Mouse (Mus musculus) megakaryocyte, embryonic 14.5 days (primary cell): ENCODE measurements at regions not wholly inside any gene's neighbourhood (a gene's known extent, or its start where the extent isn't known, plus 50 kb on each side); places are given as distances from the start of the nearest gene placed in this dataset.

Experiments
- H3K27me3 ChIP-seq: replicated peaks from 2 replicates; pipeline ENCODE3; 2012; ENCODE audit warnings: inconsistent platforms
- H3K36me3 ChIP-seq: replicated peaks from 2 replicates; pipeline ENCODE3; 2012; ENCODE audit warnings: low read length, inconsistent platforms, mixed read lengths
- H3K4me1 ChIP-seq: 2 replicates; pipeline ENCODE4 v1.6.1; 2012; ENCODE audit warnings: inconsistent platforms
- H3K4me3 ChIP-seq: replicated peaks from 2 replicates; pipeline ENCODE3; 2012; ENCODE audit warnings: moderate library complexity, mild to moderate bottlenecking, inconsistent platforms
- H3K9me3 ChIP-seq: 2 replicates; pipeline ENCODE4 v1.6.1; 2012; ENCODE audit warnings: inconsistent platforms
- FLI1 ChIP-seq: IDR thresholded peaks from 2 replicates; pipeline ENCODE4 v1.6.1; 2012; ENCODE audit warnings: low read length, inconsistent platforms, mixed read lengths
- GATA1 ChIP-seq: IDR thresholded peaks from 3 replicates; pipeline ENCODE4 v1.6.1; 2012; ENCODE audit warnings: mixed read lengths, low read length, inconsistent platforms, borderline replicate concordance

DNA sequence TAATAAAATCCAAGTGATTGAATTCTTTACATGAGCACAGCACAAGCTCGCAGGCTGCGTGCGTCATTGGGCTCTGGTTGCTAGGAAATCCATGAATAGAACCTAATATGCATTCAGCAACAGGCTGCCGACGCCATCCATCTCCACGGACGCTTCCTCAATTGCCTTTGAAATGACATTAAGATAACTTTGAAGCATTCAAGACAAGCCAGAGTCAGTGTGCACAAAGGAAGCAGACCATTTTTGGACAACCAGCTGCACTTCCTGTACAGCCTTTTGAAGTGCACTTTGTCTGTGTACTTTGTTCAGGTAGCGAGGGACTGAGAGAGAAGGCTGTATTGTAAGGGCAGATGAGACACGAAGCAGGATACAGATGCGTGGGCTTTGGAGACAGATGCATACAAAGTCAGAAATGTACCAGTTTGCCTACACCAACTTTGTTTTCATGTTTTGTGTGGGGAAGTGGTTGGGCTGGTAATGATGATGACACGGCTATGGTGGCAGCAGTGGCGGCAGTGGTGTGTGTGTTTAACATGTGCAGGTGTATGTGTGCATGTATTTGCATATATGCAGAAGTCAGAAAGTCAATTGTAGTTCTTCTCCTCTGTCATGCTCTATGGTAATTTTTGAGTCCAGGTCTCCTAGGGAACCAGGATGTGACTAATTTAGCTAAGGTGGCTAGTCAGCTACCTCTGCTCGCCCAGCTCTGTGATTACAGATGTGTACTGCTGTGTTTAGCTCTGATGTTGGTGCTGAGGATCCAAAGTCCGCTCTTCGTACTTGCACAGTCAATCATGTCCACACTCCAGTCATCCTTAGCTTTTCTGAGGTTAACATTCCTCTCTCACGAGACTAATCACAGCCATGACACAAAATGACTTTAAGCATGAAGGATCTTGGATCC is 106.7 kb upstream of the Col1a2 start:
- Histone ChIP-seq H3K4me3 (no peak overlapping the region), H3K27me3 (no peaks in the 10 kb centered on the region), H3K4me1 (no peaks in the 10 kb centered on the region), H3K36me3 (no peaks in the 10 kb centered on the region), H3K9me3 (peaks cover 3% of the 10 kb centered on the region; the same call in 1 of the 2 replicates)
- TF ChIP-seq FLI1: no peak
- no peak for TF ChIP-seq GATA1

DNA sequence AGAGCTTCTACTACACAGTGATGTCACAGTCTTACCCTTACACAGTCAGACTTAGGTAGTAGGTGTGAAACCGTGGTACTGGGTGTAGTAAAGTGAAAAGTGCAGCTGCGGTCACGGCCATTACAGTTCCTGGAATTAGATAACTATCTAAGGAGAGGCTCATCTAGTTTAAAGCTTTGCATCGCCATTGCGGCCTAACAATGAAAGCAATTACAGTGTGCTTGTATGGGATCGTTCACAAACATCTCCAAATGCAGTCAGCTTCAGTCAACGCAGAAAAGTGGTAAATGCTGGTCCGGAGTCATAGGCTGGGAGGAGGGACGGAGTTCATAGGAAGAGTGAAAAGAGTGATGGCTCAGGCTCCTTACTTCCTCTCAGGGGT is 106.0 kb upstream of the Col1a2 start:
- Histone ChIP-seq H3K4me1 (no peaks in the 10 kb centered on the region), H3K4me3 (no peak overlapping the region), H3K36me3 (no peaks in the 10 kb centered on the region), H3K27me3 (no peaks in the 10 kb centered on the region), H3K9me3 (peaks cover 4% of the 10 kb centered on the region; the same call in 1 of the 2 replicates)
- TF ChIP-seq FLI1 (no peak), GATA1 (no peak)

GRCm38 (mm10) chr6:4405301-4405700 is 99.3 kb upstream of the Col1a2 start:
- Histone ChIP-seq H3K27me3 (no peaks in the 10 kb centered on the region), H3K4me3 (no peak overlapping the region), H3K36me3 (no peaks in the 10 kb centered on the region), H3K9me3 (peaks cover 4% of the 10 kb centered on the region; the same call in 1 of the 2 replicates), H3K4me1 (no peaks in the 10 kb centered on the region)
- TF ChIP-seq GATA1: no peak

DNA sequence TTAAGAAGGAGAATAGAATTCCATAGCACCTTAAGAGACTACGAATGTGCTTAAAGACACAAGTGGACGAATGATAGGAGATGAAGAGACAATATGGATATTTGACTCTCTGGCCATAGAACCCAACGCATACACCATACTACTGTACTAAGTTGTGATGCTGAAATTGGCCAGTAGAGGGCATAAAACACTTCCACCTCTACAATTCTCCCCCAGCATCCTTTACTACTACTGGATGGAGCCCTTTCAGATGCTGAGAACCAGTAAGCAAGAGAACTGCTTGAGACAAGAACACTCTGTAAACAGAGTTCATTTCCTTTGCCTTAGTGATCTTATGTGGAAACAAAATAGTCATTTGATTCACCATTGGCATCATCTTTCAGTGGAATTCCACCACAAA is 96.9 kb upstream of the Col1a2 start:
- no peak for TF ChIP-seq GATA1
- TF ChIP-seq FLI1: no peak

GRCm38 (mm10) chr6:4413201-4413600 is 91.4 kb upstream of the Col1a2 start:
- H3K4me3 ChIP-seq: no peak overlapping the region
- H3K9me3 ChIP-seq: no peaks in the 10 kb centered on the region
- no peaks in the 10 kb centered on the region for H3K36me3 ChIP-seq
- TF ChIP-seq GATA1 (no peak), FLI1 (no peak)
- no peaks in the 10 kb centered on the region; the same call in 1 of the 2 replicates for H3K4me1 ChIP-seq
- H3K27me3 ChIP-seq: no peaks in the 10 kb centered on the region

More for the DNA sequence above, 96.9 kb upstream of the Col1a2 start:
- Histone ChIP-seq H3K4me1 (no peaks in the 10 kb centered on the region), H3K27me3 (no peaks in the 10 kb centered on the region), H3K9me3 (peaks cover 4% of the 10 kb centered on the region; the same call in 1 of the 2 replicates), H3K4me3 (no peak overlapping the region), H3K36me3 (no peaks in the 10 kb centered on the region)

GRCm38 (mm10) chr6:4414166-4414565 is 90.4 kb upstream of the Col1a2 start:
- Histone ChIP-seq H3K9me3 (no peaks in the 10 kb centered on the region), H3K4me1 (peaks cover 3% of the 10 kb centered on the region; the same call in 1 of the 2 replicates), H3K4me3 (no peak overlapping the region), H3K36me3 (no peaks in the 10 kb centered on the region), H3K27me3 (no peaks in the 10 kb centered on the region)
- TF ChIP-seq FLI1 (no peak), GATA1 (no peak)

DNA sequence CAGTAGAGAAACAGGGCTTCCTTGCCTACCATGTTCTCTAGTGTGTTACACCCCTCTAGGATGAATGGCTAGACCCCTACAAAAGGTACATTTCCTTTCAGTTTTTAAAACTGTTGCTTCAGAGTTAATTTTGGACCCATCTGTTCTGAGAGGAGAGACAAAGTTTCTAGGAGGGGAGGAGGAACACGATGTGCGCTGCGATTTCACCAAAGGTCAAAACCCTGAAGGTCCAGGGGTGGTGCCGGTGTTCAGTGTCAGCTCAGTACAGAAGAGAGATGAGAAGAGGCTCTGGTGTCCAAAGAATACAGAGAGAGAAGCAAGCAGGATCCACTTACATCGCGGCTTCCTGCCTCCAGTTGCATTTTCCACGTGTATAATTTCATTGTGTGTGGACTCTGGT is 89.4 kb upstream of the Col1a2 start:
- Histone ChIP-seq H3K27me3 (no peaks in the 10 kb centered on the region), H3K36me3 (no peaks in the 10 kb centered on the region), H3K4me1 (peaks cover 6% of the 10 kb centered on the region; the same call in 1 of the 2 replicates), H3K4me3 (no peak overlapping the region), H3K9me3 (no peaks in the 10 kb centered on the region)
- no peak for TF ChIP-seq FLI1
- no peak for TF ChIP-seq GATA1

- H3K4me1 ChIP-seq: peaks cover 6% of the 10 kb centered on the region; the same call in 1 of the 2 replicates
- no peak overlapping the region for H3K4me3 ChIP-seq
- H3K27me3 ChIP-seq: no peaks in the 10 kb centered on the region
- TF ChIP-seq FLI1: no peak
- no peak for TF ChIP-seq GATA1
- H3K36me3 ChIP-seq: no peaks in the 10 kb centered on the region
- H3K9me3 ChIP-seq: no peaks in the 10 kb centered on the region
Observed at GRCm38 (mm10) chr6:4417247-4417709, 87.3 kb upstream of the Col1a2 start.

DNA sequence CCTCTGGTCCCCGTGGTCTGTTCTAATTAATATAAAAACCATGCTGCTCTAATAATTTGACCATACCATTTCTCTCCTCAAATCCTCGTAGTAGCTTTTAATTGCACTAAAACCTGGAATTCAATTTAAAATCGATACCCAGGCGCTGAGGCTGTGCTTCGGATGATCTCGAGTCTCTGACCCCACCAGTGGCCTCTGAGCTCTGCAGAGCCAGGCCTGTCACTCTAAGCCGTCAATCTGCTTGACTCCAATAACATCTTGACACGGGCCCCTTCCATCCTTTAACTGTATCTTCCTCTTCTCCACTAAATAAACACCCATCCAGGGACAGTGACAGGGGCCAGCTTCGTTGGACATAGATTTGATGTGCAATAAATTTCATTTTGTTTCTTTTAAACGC is 86.2 kb upstream of the Col1a2 start:
- TF ChIP-seq GATA1: no peak
- TF ChIP-seq FLI1: no peak
- Histone ChIP-seq H3K4me1 (peaks cover 6% of the 10 kb centered on the region; the same call in 1 of the 2 replicates), H3K9me3 (no peaks in the 10 kb centered on the region), H3K36me3 (no peaks in the 10 kb centered on the region), H3K27me3 (no peaks in the 10 kb centered on the region), H3K4me3 (no peak overlapping the region)

DNA sequence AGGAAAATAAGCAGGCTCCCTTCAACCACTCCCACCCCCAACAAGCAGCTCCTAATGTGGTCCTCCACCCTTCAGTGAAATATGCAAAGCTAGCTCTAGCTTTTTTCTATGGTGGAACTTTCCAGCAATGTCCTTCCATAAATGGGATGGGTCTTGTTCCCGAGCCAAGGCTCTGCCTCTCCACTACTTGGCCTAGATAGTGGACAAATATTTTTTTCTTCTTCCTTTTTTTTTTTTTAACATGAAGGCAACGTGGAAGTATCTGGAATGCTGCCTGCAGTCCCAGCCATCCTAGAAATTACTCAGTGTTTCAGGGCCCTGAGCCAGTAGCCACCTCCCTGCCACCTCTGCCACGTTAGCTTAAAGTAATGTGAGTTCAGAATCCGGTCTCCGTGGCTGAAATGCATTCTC is 85.7 kb upstream of the Col1a2 start:
- H3K36me3 ChIP-seq: no peaks in the 10 kb centered on the region
- no peaks in the 10 kb centered on the region for H3K9me3 ChIP-seq
- no peak overlapping the region for H3K4me3 ChIP-seq
- peaks cover 6% of the 10 kb centered on the region; the same call in 1 of the 2 replicates for H3K4me1 ChIP-seq
- no peaks in the 10 kb centered on the region for H3K27me3 ChIP-seq
- TF ChIP-seq FLI1 (no peak), GATA1 (no peak)
